Mouse (Mus musculus) c-Kit-positive CD71-positive TER-119-positive erythroid progenitor cells, embryonic 14.5 days (primary cell): ENCODE measurements at regions not wholly inside any gene's neighbourhood (a gene's known extent, or its start where the extent isn't known, plus 50 kb on each side); places are given as distances from the start of the nearest gene placed in this dataset.

Experiments used
- DNase-seq: peaks from one replicate; pipeline ENCODE4 v3.0.0-alpha.2; 2013; ENCODE audit warnings: low spot score

DNA sequence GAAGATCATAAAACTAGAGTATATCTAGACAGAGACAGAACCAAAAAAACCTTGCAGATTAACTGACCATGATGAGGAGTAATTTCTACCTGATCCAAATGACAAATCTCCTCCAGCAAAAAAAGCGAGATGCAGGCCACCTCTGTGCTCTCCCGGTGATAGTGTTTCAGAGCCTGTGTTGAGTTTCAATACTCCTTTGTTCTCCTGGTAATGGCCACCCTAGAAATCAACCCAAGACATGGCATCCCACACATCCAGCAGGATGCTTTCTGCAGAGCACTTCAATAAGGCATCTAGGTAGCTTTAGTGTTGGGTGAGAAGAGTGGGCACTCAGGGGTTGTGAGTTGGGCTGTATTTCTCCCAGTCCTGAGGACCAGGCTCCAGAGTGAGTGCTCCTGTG, 371.3 kb upstream of the Sall1 start:
- no peak for DNase-seq

DNA sequence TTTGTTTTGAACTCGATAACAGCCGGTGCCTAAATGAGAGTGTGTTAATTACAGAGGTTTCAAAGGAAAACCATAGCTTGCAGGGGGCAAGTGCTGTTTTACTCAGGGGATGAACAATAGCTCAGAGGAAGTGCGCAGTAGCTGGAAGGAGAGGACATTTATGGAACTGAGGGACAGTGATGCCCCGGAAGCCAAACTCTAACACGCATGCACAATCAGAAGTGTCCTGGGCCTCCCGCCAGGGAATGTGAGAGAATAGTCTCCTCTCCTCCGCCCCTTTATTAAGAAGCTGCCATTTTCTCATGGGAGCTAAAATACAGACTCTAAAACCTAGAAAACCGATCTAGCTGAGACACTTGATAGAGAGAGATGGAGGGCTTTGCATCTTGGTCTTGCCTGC, 368.5 kb upstream of the Sall1 start:
- no peak for DNase-seq

DNA sequence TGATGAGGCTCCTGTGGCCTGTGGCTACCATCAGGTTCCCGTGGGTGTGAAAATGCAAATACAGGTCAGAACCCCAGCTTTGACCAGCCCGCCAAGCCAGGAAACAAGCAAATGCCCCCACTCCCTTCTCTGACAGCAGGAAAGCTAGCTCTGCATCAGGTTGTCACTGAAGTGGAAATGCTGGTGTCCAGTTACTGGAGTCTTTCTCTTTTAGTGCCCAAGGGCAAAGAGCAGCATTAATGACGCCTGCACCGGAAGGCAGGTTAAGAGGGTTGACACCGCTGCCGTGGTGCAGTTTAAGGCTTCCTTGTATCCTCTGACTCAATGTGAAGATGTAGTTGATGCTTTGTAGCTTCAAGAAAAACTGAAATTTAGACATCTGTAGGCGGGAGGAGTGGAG, 368.1 kb upstream of the Sall1 start:
- DNase-seq: no peak

DNA sequence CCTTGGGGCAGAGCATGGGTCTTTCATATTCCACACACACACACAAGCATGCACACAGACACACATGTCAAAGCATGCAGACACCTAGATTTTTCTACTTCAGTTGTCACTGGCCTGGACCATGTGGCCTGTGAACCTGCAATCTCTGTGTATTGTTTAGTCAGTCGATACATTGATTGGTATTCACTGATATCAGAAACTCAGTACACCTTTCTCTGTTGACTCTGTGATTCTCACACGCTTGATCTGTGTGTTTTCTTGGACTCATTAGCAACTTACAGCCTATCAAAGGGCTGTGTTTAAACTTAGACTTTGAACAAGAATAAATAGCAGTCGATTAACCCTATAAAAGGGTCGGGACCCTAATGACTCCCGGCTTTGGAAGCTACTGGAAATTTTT, 362.7 kb upstream of the Sall1 start:
- no peak for DNase-seq

DNA sequence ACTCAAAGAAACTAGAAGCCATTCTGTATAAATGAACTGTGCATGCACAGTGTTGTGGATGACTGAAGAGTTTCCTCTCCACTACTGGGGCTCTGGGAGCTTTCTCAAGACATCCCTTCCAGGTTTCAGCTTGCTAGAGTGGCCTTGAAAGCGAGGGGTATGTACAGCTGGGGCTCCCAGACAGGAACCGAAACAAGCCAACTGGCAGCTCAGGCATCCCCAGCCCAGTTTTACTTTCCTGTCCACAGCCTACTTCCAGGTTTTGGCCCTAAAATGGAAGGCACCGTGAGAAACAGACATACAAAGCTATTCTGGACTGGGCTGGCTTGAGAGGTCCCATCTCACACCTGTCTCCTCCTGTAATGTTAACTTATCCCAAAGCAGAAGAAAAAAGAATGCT, 360.3 kb upstream of the Sall1 start:
- no peak for DNase-seq

DNA sequence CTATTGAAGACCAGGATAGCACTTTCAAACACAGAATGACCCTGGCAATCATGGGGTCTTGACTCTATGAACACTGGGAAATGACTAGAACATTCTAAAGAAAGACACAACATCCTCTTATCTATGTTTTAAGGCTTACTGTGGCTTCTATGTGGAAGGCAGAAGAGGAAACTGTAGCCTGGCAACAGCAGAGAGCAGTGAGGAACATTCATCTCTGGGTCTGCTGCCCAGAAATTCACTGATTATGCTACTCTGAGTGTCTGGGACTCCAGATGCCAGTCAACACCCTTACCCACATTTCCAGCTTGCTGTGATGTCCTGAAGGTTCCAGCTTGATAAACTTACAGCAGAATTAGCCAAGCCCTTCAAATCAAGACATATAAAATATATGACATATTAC, 352.7 kb upstream of the Sall1 start:
- DNase-seq: no peak

DNA sequence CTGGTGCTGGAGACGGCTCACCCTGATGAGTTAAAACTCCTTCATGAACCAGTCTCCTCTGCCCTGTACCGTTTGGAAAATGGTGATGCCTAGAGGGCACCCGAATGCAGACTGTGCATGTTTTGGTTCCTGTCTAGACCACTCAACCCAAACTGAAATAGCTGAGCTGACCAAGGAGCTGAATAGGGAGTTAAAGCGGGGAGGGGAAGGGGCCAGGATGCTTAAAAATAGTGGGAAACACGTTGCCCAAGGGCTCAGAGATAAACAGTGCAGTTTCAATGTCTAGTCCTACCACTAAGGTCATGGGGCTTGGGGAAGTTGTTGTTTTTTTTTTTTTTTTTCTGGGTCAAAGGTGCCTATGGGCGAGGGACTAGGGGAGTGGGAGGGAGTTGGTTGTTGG, 348.8 kb upstream of the Sall1 start:
- DNase-seq: no peak

DNA sequence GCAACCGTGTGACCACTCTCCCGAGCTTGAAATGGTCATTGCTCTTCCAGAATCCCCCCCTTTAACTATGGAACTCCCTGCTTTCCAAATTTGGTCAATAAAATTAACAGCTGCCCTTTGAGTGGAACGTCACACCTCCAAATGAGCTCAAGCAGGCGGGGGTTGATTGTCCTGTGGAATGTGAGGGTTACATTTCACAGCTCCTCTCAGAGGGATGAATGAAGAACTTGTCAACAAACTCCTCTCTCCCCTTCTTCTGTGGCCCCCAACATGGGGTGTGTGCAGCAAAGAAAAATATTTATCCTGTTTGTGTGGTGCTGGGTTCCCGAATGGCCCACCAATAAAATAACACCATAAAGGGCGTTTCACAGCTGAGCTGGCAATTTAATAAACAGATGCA, 344.8 kb upstream of the Sall1 start:
- no peak for DNase-seq

DNA sequence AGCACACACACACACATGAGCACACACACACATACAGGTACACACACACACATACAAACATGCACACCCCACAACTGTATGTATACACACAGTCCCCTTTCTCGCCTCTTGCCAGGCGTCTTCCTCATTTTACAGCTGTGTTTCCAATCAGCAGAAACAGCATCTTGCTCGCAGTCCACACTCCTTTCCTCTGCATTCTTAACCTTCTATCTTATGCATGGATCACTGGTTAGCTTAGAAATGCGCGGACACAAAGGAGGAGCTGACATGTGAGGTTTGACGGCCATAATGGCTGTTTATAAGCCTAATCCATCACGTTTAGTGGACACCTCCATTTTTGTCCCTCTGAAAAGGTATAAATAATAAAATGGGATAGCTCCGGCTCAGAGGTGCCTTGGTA, 343.3 kb upstream of the Sall1 start:
- no peak for DNase-seq

DNA sequence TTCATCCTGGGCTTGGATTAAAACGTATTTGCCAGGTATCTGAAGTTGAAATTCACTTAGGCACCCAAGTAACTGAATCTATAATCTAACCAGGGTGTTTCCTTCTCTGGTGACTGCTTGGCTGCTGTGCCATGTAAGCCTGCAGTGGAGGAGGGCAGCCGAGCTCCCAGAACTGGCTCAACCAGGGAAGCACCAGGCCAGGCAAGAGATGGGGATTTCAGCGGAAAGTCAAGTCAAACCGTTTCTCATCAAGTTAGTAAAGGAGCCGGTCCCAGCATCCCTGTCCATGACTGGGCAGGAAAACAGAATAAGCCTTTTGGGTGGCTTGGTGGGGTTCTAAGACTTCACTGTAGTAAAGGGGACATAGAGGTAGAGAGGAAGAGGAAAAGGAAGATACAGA, 341.1 kb upstream of the Sall1 start:
- no peak for DNase-seq

DNA sequence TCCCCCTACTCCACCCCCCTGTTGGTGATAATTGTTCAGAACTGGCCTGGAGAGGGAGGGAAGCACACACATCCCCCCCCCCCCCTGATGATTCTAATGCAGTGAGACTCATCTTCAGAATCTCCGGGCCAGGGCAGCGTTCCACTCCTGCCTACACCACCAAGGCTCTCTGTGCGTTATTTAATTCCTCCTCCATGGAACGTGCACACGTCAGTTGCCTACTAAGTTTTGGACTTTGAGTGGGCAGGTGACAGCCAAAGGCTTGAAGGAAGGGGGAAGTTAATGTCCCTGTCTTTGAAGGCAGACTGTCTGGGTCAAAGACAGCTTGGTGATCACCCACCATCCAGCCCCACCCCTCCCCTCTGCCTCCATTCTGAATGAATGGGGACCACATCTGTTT, 339.8 kb upstream of the Sall1 start:
- no peak for DNase-seq

DNA sequence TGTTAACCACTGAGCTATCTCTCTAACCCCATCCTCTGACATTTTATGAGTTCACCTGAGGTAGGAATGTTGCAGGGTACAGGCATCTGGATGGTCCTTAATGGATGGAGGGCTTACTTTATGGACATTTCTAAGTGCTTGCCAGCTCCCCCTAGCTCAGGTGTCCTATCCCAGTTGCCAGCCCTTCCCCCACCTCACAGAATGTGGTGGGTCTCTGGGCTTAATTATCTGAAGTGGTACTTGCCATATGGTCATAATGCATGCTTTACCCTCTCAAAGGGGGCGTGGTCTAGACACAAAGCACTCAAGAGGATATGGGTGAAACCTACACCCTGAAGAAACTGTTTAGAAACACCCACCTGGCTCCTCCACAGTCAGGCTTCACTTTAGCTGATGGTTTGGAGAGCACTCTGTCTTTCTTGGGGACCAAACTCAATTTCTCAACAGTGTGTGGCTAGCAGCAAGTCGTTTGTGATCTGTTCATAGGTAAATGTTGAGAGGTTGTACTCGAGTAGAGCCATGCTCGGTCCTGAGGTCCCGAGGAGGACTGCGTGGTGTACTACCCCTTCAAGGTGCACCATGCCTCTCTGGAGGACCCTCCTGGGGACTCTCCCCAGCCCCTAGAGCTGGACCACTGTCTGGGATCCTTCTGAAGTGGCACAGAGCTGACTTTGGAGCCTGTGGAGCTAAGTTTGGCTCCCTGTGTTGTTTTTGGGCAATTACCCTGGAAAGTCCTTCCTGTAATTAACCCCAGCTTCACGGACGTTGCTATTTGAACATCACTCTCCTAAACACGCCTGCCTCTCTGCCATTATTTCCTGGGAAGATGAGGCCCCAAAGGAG, 338.8 kb upstream of the Sall1 start:
- DNase-seq: no peak

DNA sequence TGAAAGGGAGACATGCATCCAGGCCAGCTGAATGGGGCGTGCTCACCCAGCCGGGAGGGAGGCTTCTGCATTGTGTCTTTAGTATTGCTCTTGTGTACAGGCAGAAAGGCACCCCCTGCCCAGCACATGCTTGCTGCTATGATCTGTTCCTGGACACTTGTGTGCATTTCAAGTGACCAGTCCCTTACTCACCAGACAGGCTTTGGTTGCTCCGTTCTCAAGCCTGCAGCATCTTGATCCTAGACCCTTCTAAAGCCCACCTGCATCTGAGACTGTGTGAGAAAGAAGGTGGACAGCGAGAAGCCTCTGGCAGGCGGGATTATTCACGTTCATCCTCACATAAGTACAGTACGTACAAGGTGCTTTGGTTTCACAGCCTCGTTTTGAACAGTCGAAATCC, 336.5 kb upstream of the Sall1 start:
- DNase-seq: no peak

DNA sequence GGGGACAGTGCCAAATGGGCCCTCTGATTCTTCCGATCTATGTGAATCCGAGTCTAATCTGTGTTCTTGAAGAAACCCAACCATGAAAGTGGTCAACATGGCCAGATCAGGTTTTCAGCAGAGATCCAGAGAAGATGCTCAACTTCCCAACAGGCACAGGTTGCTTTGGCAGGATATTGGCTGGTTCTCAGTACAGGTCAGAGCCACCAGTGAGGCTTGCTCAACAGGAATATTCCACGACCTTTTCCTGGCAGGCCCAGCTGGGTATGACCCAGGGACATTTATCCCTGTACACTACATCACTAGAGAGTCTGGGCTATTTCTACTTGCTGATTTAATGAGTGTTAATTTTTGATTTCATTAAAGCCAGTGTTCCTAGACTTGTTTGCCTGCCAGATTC, 328.8 kb upstream of the Sall1 start:
- DNase-seq: no peak

DNA sequence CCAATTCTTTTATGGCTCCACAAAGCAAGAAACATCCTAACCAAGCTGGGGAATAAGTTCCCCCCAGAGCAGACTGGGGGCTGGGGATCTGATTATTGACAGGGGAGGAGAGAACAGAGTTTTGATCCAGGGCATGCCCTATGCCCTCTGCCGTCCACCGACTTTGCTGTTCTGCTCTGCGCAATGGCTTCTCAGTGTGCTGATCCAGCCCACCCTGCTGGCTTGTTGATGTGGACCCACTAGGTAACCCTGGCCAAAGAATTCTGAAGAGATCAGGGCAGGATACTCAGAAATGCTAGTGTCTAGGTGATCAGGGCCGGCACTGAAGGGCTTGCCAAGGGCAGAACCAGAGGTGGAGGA, 327.8 kb upstream of the Sall1 start:
- no peak for DNase-seq

DNA sequence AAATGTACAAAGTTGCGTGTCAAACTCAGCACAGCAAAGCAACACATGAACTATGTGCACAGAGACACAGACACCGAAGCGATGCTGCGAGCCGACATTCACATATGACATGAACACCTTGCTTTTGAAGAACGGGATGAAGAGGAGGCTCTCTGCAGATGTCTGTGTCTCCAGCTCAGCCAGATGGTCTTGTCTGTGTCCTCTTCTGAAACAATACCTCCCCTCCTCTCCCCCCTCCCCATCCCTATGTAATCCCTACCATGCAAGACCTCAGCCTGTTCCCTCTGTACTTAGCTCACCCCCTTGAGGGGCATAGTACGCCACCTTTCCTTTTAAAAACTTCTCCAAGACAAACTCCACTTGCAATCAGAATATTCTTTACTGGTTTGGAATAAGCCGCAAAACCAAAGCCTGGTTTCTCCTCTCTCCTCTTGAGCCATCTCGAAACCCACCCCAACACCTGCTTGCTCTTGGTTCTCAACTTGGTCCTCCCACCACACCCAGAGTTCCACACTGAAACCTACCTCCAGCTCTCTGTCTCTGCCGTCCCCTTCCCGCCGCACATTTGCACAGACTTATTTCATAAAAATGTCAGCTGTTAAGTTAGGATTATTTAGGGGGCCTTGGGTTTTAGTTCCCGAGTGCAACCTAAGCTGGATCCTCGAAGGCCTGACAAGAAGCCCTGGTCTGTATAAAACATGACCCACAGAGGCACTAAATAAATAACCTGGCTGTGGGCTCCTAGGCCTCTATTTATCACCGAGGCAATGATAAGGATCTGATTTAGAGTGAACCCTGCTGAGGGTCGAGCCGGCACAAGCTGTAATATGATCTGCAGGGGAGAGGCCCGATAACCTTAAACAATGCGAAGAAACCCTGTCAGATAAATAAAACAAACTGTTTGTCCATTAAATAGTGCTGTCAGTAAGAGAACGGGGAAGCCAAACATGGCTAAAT, 327.1 kb upstream of the Sall1 start:
- DNase-seq: no peak

DNA sequence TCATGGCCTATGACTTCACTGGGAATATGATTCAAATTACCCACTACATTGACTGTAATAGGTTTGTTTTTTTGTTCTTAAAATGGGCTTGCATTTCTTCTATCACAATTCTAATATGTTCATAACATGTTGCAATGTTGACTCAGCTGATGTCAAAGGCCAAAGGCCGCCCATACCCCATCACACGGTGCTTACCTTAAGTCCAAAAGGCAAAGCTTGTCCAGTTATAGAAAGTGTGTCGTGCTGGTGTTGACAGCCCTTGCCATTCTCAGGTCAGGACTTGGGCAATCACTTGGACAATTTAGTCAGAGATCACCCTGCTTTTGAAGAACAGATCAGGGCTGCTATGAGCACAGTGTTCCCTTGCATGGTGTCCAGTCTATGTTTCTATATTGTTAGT, 321.5 kb upstream of the Sall1 start:
- DNase-seq: no peak

DNA sequence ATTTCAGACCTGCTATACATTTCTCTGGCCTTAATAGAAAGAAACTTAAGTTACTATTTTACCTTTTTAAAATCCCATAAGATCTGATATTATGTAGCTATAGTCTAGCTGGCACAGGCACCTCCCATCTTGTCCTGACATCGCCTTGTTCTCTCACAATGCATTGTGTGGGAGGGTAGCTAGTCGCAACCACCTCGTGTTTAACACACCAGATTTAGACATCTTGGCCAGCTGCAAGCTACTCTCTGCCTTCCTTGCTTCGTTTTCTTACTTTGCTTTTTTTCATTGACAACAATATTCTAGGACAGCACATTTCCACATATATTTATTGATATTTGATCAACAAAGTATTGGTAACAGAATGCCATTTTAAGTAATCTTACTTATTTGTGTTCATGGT, 314.4 kb upstream of the Sall1 start:
- DNase-seq: no peak

DNA sequence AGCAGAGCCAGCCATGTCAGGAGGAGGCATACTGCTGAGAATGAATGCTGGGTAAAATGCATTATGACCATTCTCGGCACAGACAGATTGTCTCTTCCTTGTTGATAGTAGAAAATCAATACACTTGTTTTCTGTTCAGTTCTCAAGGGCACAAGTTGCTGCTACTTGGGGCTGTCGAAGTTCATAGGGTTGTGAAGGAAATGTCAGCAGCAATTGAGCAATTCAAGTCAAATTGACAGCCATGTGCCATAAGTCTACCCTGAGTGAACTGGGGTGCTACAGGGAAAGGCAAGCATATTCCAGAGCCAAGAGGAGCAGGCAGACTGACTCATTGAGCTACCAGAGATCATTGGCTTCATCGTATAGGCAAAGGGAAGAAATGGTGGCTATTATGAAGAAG, 301.6 kb upstream of the Sall1 start:
- DNase-seq: no peak

DNA sequence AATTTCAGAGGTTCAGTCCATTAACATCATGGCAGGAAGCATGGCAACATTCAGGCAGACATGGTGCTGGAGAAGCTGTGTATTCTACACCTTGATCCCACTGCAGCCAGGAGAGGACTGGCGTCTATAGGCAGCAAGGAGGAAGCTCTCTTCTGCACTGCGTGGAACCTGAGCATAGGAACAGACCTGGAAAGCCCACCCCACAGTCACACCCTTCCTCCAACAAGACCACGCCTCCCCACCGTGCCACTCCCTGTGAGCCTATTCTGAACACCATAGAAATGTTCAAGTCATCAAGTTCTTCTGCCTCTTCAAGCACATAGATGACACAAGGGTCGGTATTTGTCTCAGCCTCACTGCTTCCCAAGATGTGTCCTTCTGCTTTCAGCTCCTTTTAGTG, 297.7 kb upstream of the Sall1 start:
- no peak for DNase-seq

DNA sequence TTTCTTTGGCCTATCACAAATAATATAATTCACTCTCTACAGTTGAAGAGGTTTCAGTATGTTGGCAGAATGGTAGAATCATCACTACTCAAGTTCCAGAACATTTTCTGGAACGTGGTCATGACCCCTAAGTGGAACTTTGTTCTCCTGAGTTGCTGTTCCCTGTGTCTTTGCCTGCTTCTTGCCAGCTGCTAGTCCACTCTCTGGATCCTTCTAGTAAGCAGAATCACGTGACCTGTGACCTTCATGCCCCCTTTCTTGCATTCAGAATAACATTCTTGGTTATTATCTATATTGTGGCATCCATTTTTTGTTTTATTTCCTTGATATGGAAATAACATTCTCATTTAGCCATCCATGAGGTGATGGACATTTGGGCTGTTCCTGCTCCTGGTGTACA, 291.5 kb upstream of the Sall1 start:
- DNase-seq: no peak

DNA sequence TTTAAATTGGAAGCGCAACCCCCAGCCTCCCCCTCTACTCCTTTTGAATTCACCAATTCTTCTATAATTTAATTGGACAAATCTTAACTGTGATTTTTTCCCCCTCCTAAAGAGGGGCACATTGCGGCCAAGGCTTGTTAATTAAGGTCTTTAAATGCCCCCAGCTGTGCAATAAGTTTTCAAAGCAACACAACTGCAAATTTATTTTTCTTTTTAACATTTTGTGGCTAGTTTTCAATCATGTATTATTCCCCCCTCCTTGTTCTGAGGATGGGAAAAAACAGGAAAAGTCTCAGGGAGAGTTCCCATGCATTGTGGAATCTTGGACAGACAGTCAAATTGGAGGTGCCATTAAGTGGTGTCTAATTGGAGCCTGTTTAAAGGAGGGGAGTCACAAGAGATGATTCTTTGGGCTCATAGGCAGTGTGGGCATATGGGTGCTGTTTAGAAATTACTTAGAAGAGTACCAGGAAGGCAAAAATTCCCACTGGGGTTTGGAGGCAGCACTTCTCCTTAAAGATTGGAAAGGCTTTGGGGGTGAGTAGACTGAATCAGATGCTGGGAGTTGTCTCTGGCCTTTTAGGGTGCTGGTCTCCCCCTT, 281.9 kb upstream of the Sall1 start:
- DNase-seq: no peak

DNA sequence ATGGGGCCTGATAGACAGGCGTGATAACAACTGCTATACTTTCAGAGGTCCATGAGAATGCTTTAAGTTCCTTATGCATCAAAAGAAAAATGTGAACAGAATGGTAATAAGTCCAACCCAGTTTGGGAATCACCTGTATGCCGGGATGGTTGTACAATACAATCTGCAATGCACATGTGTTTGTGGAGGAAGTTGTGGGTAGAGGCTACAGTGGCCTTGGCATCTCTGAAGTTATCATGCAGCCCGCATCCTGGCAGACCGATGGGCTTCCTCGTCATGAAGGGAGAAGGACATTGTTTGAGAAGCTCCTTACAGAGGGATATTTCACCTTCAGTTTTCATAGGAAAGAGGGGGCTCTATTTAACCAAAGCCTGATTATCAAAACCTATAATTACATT, 281.3 kb upstream of the Sall1 start:
- no peak for DNase-seq
